Mouse (Mus musculus) cerebellum, postnatal 14 days (tissue): ENCODE measurements around the gene Sctr.

Source experiments
- DNase-seq, 2 experiments: peaks; one replicate each; pipeline ENCODE4 v3.0.0; 2021; ENCODE audit warnings: mixed read lengths in 2 of 2

The Sctr gene

GRCm38 (mm10) chr1:120109741-120110432, 103.2 kb downstream of the Sctr start:
- no peak for DNase-seq

- no peak for DNase-seq
Observed at GRCm38 (mm10) chr1:120111766-120112165, 105.1 kb downstream of the Sctr start.

GRCm38 (mm10) chr1:120112251-120113187, 105.8 kb downstream of the Sctr start:
- no peak for DNase-seq
